Mouse (Mus musculus) embryonic fibroblast, embryonic 13.5 days (primary cell): ENCODE data around the gene Pole2.

Experiments
- CTCF ChIP-seq: IDR thresholded peaks from 2 replicates; pipeline ENCODE4 v1.5.1; 2011; ENCODE audit warnings: mild to moderate bottlenecking, control low read depth, low read length, moderate library complexity, borderline replicate concordance; ENCODE audit not compliant: insufficient read depth
- POLR2A ChIP-seq: IDR thresholded peaks from 2 replicates; pipeline ENCODE4 v1.6.1; 2011; ENCODE audit warnings: low read depth, mild to moderate bottlenecking, control low read depth, low read length, moderate library complexity

DNA sequence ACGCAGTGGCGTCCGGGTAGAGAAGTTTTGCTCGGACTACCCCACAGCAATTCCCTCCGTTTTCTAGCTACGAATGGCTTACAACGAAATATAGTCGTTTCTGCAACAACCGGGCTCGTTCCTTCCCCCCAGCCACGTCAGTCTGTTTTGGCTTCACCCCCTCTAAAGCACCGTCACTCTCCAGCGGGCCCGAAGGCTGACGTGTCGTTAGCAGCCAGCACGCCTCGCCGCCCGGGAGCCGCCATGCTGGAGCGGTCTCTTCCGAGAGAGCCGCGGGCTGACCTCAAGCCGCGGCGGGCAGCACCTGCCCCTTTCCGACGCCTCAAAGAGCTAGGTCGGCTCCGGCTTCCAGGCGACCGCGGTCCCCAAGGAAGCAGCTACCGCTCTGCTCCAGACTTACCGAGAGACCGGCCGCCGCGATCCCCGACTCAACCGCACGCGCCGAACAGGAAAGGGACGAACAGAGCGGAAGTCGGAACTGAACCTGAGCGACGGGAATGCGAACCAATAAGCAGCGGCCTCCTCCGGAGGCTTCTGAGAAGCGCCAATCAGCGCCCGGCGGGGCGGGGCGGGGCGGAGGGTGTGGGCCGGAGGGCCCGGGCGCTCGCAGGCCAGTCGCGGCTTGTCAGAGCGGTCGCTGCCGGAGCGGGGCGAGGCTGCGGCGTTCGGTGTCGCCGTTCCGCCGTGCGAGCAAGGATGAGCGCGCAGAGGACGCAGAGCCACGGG is 44.2 kb downstream of the Pole2 start, which contains the start of the genes Rpl36al and Mgat2:
- TF ChIP-seq CTCF (no peak), POLR2A (peak; percentile 97)
